Mouse (Mus musculus) central nervous system, embryonic 18 days (tissue): ENCODE data around the gene Pmvk. TPM values are rescaled to one million over a fixed set of nuclear protein-coding genes. Genes with fewer than 3 reads are reported as not detected.

ENCODE experiments used
- polyA plus RNA-seq: library from polyadenylated mRNA; depleted of rRNA; stranded (reverse); fragments of >200 nt; gene quantifications from 2 replicates; pipeline ENCODE4 v1.2.3, GENCODE M21; 2012; rRNA removed

Pmvk gene
- polyA plus RNA-seq, result 110 and 117 TPM in 2 replicates

DNA sequence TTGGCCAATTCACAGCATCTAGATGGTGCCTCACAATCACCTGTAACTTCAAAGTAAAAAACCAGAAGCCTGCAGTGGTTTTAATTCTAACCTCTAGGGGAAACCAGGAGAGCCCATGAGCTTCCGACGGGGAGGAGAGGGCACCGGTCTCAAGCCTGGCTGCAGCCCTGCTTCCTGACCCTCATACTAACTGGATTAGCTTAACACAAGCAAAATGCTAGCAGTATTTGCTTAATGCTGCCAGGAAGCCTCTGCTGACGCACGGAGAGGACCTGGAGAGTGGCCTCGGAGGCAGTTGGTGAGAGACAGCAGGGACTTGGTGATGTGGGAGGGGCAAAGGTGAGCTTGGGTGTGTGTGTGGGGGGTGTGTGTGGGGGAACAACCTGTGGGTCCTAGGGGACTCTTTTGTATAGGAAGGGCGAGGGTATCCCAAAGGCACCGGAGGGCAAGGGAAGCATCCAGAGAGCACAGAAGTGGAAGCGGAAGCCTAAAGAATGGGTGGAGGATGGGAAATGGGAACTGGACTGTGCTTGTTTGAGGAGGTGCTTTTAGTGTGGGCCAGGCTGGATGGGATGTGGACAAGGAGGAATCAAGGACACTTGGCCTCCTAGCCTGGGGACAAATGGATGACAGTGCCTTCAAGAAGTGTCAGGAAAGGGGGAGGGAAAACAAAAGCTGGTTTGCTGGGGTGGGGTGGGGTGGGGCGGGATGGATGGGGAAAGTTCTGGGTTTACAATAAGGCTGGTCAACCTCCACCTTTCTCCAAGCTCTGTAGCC, at the start of gene Pmvk:
Gene Pmvk, plus strand, starts transcription at position 141 of the 777 bp plus-strand sequence.

DNA sequence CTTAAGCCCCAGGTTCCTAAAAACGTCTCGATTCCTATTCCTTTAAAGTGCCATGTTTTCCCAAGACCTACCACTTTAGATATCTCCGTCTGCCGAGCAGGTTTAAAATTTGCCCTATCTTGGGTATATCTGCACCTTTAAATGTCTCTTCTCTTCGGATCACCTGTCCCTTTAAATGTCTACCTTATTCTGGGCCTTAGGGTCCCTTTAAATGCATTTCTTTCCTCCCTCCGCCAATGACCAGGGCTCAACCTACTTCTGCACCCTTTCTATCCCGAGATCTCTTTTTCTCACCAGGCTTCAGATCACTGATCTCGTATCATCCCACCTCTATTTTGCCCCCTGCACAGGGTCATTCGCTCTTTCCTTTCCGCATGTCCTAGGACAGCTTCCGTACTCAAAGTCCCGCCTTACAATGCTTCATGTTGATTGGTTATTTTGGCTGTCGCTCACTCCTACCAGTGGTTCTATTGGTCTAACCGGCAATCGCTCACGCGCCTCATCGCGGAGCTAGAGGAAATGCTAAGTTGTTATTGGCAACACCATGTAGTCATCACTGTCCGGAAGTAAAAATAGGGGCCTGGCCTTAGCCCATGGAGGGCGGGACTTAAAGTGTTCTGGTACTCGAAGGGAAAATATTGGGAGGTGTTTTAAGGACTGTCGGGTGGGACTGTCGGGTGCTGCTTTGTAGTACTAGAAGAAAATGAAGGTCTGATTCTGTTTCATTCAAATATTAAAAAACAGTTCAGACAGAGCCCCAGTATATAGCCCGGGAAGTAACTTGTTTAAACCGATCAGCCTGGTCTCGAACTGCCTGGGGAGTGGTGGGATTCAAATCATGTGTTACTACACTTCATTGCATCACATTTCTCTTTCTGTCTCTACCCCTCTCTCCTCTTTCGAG, 42.6 kb upstream of the Pmvk start, which contains the start of gene Flad1:
Gene Flad1, minus strand, starts transcription at position 381 of the 904 bp plus-strand sequence.

GRCm38 (mm10) chr3:89418170-89418860, 36.0 kb upstream of the Pmvk start, which contains the start of the genes Cks1b and Shc1:
Gene Cks1b (minus strand): TSS chr3:89418383.
Gene Shc1 (plus strand): TSS chr3:89418443.

DNA sequence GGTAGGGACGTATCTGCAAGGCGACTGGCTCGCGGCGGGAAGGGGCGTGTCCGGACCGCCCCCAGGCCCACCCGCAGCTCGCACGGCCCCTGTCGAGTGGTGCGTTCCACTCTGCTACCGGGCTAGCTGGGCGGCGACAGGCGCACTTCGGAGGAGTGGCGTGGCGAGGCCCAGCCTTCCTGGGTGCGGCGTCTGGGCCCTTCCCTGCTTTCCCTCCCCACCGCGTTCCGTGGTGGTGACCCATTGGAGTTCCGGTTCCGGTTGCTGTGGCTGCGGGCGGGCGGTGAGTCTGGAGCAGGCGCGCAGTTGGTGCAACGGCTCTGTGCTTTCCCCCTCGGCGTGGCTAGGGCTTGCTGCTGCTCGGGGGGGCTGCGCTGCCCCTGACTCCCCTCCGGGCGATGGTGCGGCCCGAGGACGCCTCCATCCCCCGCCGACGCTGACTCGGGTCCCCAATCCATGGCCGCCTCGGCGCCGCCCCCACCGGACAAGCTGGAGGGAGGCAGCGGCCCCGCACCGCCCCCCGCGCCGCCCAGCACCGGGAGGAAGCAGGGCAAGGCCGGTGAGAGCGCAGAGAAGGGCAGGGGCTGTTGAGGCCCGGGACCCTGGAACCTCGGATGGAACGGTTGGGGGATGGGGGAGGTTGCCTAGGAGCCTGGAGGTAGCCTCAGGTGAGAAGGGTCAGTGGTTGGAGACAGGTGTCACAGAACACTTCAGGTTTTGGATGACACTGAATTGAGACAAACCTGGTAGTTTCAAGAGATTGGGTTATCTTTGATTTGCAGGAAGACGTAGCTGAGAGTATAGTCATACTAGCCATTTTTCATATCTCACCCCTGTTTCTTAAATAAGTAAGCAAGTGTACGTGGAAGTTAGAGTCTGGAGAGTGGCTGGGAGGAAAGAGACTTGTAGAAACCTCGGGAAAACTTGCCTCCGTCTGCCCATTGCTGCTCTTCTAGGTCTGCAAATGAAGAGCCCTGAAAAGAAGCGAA, 23.9 kb upstream of the Pmvk start, which contains the start of gene Pygo2:
Gene Pygo2, plus strand, starts transcription at position 44 of the 989 bp plus-strand sequence.

GRCm38 (mm10) chr3:89436176-89437113, 17.9 kb upstream of the Pmvk start, which contains the start of gene Pbxip1:
Gene Pbxip1 (plus strand): TSS chr3:89436706.

Other genes starting within 250 kb of the Pmvk start
- 223 and 225 TPM in 2 replicates for gene Thbs3, start 239.4 kb upstream of the Pmvk start, polyA plus RNA-seq
- 145 and 148 TPM in 2 replicates for gene Mtx1, start 227.5 kb upstream of the Pmvk start, polyA plus RNA-seq
- gene Muc1, start 225.5 kb upstream of the Pmvk start, polyA plus RNA-seq, result 4.5 and 5.8 TPM in 2 replicates
- gene Krtcap2, start 208.6 kb upstream of the Pmvk start, polyA plus RNA-seq, result 101 TPM in 2 replicates
- 113 and 137 TPM in 2 replicates for gene Trim46, start 208.2 kb upstream of the Pmvk start, polyA plus RNA-seq
- 140 and 171 TPM in 2 replicates for gene Dpm3, start 195.2 kb upstream of the Pmvk start, polyA plus RNA-seq
- gene Slc50a1, start 184.0 kb upstream of the Pmvk start, polyA plus RNA-seq, result 53.7 and 53.8 TPM in 2 replicates
- gene Efna1, start 173.4 kb upstream of the Pmvk start, polyA plus RNA-seq, result 7.8 and 8.6 TPM in 2 replicates
- gene Efna3, start 131.6 kb upstream of the Pmvk start, polyA plus RNA-seq, result 94.2 and 96.9 TPM in 2 replicates
- gene Efna4, start 116.5 kb upstream of the Pmvk start, polyA plus RNA-seq, result 12.3 and 13.4 TPM in 2 replicates
- 103 and 104 TPM in 2 replicates for gene Adam15, start 104.5 kb upstream of the Pmvk start, polyA plus RNA-seq
- 0.28 and 0.30 TPM in 2 replicates for gene Dcst2, start 92.6 kb upstream of the Pmvk start, polyA plus RNA-seq
- 0.07 and 0.17 TPM in 2 replicates for gene Dcst1, start 89.3 kb upstream of the Pmvk start, polyA plus RNA-seq
- 3.4 and 3.7 TPM in 2 replicates for gene Zbtb7b, start 59.8 kb upstream of the Pmvk start, polyA plus RNA-seq
- gene Lenep, start 51.7 kb upstream of the Pmvk start, polyA plus RNA-seq, result 3.1 and 3.7 TPM in 2 replicates
- gene Flad1, start 42.7 kb upstream of the Pmvk start, polyA plus RNA-seq, result 40.6 and 41.9 TPM in 2 replicates
- gene Cks1b, start 36.2 kb upstream of the Pmvk start, polyA plus RNA-seq, result 57.5 and 61.0 TPM in 2 replicates
- 19.4 and 22.6 TPM in 2 replicates for gene Shc1, start 36.1 kb upstream of the Pmvk start, polyA plus RNA-seq
- gene Pygo2, start 24.3 kb upstream of the Pmvk start, polyA plus RNA-seq, result 65.5 and 66.0 TPM in 2 replicates
- 10.4 and 13.0 TPM in 2 replicates for gene Pbxip1, start 17.8 kb upstream of the Pmvk start, polyA plus RNA-seq
- 12.9 and 13.2 TPM in 2 replicates for gene Kcnn3, start 65.6 kb downstream of the Pmvk start, polyA plus RNA-seq